Mouse (Mus musculus) hindbrain, embryonic 16.5 days (tissue): ENCODE measurements at regions not wholly inside any gene's neighbourhood (a gene's known extent, or its start where the extent isn't known, plus 50 kb on each side); places are given as distances from the start of the nearest gene placed in this dataset.

ENCODE experiments used
- ATAC-seq: fragments of 200-750 bp; cut with Nextera tagmentation; 2 replicates; pipeline ENCODE4 v1.8.0; 2017; ENCODE audit warnings: moderate TSS enrichment, moderate library complexity
- H3K27ac ChIP-seq: fragments of 300-500 bp; sonication (generic); 2 replicates; pipeline ENCODE4 v1.5.1; 2014; ENCODE audit warnings: low read depth, mild to moderate bottlenecking, control low read depth, low read length, moderate library complexity
- H3K27me3 ChIP-seq: fragments of 300-500 bp; sonication (generic); replicated peaks from 2 replicates; pipeline ENCODE4 v1.6.1; 2014; ENCODE audit warnings: low read length; ENCODE audit not compliant: control insufficient read depth, insufficient read depth
- H3K36me3 ChIP-seq: fragments of 300-500 bp; sonication (generic); 2 replicates; pipeline ENCODE4 v1.6.1; 2014; ENCODE audit warnings: mild to moderate bottlenecking, low read length, moderate library complexity, mixed read lengths; ENCODE audit not compliant: control insufficient read depth, insufficient read depth
- H3K4me1 ChIP-seq: fragments of 300-500 bp; sonication (generic); 2 replicates; pipeline ENCODE4 v1.6.1; 2014; ENCODE audit warnings: low read depth, low read length; ENCODE audit not compliant: control insufficient read depth, insufficient read depth
- H3K4me2 ChIP-seq: fragments of 300-500 bp; sonication (generic); 2 replicates; pipeline ENCODE4 v1.6.1; 2014; ENCODE audit warnings: mild to moderate bottlenecking, low read length, control low read depth, moderate library complexity
- H3K4me3 ChIP-seq: fragments of 300-500 bp; sonication (generic); 2 replicates; pipeline ENCODE4 v1.5.1; 2014; ENCODE audit warnings: mild to moderate bottlenecking, low read length, control low read depth, moderate library complexity
- H3K9ac ChIP-seq: fragments of 300-500 bp; sonication (generic); 2 replicates; pipeline ENCODE4 v1.6.1; 2014; ENCODE audit warnings: low read depth, mild to moderate bottlenecking, control low read depth, low read length, moderate library complexity
- H3K9me3 ChIP-seq: fragments of 300-500 bp; sonication (generic); 2 replicates; pipeline ENCODE4 v1.6.1; 2014; ENCODE audit warnings: mild to moderate bottlenecking, low read length, moderate library complexity; ENCODE audit not compliant: control insufficient read depth
- WGBS: fragments of 180-500 bp; shearing (Covaris S2); extraction: QIAGEN DNeasy Blood & Tissue Kit; methylation state at CpG from one replicate; pipeline ENCODE4 v1.1.7; 2014; 5-methylcytosine and 5-hydroxymethylcytosine counted together

GRCm38 (mm10) chr6:66114366-66114765, 162.0 kb downstream of the 4930544G11Rik start:
- 89% methylated on average over 6 of the region's 6 CpGs for WGBS
- ATAC-seq, result no peak

GRCm38 (mm10) chr6:66121479-66122183, 169.2 kb downstream of the 4930544G11Rik start:
- Histone ChIP-seq H3K4me3 (no peak overlapping the region), H3K9ac (no peak overlapping the region), H3K27me3 (no peaks in the 10 kb centered on the region), H3K4me1 (no peaks in the 10 kb centered on the region), H3K36me3 (no peaks in the 10 kb centered on the region), H3K9me3 (no peaks in the 10 kb centered on the region), H3K4me2 (no peak overlapping the region), H3K27ac (no peak overlapping the region)
- ATAC-seq, result no peak
- WGBS, result 51% methylated on average over 5 of the region's 5 CpGs

More at GRCm38 (mm10) chr6:66114366-66114765, 162.0 kb downstream of the 4930544G11Rik start:
- no peaks in the 10 kb centered on the region for H3K27me3 ChIP-seq
- no peak overlapping the region for H3K27ac ChIP-seq
- H3K9ac ChIP-seq, result no peak overlapping the region
- no peak overlapping the region for H3K4me3 ChIP-seq
- no peaks in the 10 kb centered on the region for H3K9me3 ChIP-seq
- H3K4me2 ChIP-seq, result no peak overlapping the region
- H3K4me1 ChIP-seq, result no peaks in the 10 kb centered on the region
- no peaks in the 10 kb centered on the region for H3K36me3 ChIP-seq

DNA sequence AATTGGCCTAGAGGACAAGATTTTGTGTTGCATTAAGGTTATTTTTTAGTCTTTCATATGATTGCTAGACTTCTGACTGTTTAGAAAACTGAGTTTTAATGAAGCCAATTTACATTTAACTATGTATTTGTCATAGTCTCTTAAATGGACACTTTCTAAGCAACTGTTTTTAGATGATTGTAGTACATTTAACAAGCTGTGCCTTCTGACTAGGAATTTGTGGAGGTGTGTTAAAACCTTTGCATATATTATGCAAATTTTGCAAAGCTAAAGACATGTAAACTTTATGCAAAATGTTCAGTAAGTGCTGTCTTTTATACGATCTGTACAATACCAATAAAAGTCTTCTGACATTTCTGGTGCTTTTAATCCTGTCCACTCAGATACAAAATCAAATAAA, 171.9 kb downstream of the 4930544G11Rik start:
- Histone ChIP-seq H3K9ac (no peak overlapping the region), H3K4me2 (no peak overlapping the region), H3K27ac (no peak overlapping the region), H3K4me3 (no peak overlapping the region), H3K4me1 (no peaks in the 10 kb centered on the region), H3K36me3 (no peaks in the 10 kb centered on the region), H3K27me3 (no peaks in the 10 kb centered on the region), H3K9me3 (no peaks in the 10 kb centered on the region)
- WGBS, result 92% methylated on average over 1 of the region's 1 CpGs
- ATAC-seq, result no peak

- no peak overlapping the region for H3K4me2 ChIP-seq
- H3K4me3 ChIP-seq, result no peak overlapping the region
- no peak overlapping the region for H3K27ac ChIP-seq
- no peaks in the 10 kb centered on the region for H3K36me3 ChIP-seq
- ATAC-seq, result no peak
- H3K4me1 ChIP-seq, result no peaks in the 10 kb centered on the region
- no peaks in the 10 kb centered on the region for H3K27me3 ChIP-seq
- H3K9ac ChIP-seq, result no peak overlapping the region
- 75% methylated on average over 3 of the region's 3 CpGs for WGBS
- no peaks in the 10 kb centered on the region for H3K9me3 ChIP-seq
Measured at GRCm38 (mm10) chr6:66151786-66152185, 199.4 kb downstream of the 4930544G11Rik start.

DNA sequence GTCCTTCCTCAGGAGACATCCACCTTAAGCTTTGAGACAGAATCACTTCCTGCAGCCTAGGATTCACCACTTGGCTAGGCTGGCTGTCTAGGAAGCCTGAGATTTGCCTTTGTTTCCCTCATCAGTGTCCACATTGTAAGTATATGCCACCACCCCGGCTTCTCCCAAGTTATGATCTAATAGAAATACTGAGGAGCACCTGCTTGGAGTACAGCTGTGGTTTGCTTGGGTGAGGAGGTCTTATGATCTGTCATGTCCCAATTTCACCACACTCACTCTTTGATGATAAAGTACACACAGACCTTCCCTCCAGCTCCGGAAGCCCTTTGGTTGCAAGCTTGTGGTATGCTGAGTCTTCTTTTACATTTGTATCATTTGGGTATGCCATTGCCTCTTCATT, 202.4 kb downstream of the 4930544G11Rik start:
- Histone ChIP-seq H3K27ac (no peak overlapping the region), H3K4me3 (no peak overlapping the region), H3K36me3 (no peaks in the 10 kb centered on the region), H3K4me1 (no peaks in the 10 kb centered on the region), H3K9me3 (no peaks in the 10 kb centered on the region), H3K9ac (no peak overlapping the region), H3K4me2 (no peak overlapping the region), H3K27me3 (no peaks in the 10 kb centered on the region)
- WGBS, result 91% methylated on average over 2 of the region's 2 CpGs
- ATAC-seq, result no peak

DNA sequence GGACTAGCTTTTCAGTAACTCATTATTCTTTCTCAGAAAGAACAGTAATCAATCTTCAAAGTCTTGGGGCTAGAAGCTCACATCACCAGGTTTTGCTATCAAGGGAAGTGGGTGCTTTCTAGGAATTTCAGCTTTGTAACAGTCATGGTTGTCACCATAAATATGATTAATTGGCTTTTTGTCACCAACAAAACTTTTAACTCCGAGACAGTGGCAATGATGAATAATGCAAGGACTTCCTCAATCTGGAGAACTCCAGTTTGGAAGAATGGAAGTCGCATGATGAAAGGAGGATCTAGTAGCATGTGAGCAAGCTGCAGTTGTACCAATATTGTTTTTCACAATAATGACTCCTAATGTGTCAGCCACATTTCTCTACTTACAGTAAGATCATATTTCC, 208.4 kb downstream of the 4930544G11Rik start:
- H3K4me2 ChIP-seq, result no peak overlapping the region
- H3K4me3 ChIP-seq, result no peak overlapping the region
- H3K4me1 ChIP-seq, result no peaks in the 10 kb centered on the region
- no peak for ATAC-seq
- WGBS, result 34% methylated on average over 2 of the region's 2 CpGs
- H3K9ac ChIP-seq, result no peak overlapping the region
- H3K36me3 ChIP-seq, result no peaks in the 10 kb centered on the region
- no peaks in the 10 kb centered on the region for H3K27me3 ChIP-seq
- no peaks in the 10 kb centered on the region for H3K9me3 ChIP-seq
- no peak overlapping the region for H3K27ac ChIP-seq

GRCm38 (mm10) chr6:66168913-66169312, 216.5 kb downstream of the 4930544G11Rik start:
- Histone ChIP-seq H3K27ac (no peak overlapping the region), H3K4me2 (no peak overlapping the region), H3K4me1 (no peaks in the 10 kb centered on the region), H3K4me3 (no peak overlapping the region), H3K36me3 (no peaks in the 10 kb centered on the region), H3K9ac (no peak overlapping the region), H3K9me3 (no peaks in the 10 kb centered on the region), H3K27me3 (no peaks in the 10 kb centered on the region)
- no peak for ATAC-seq
- 75% methylated on average over 3 of the region's 3 CpGs for WGBS

- Histone ChIP-seq H3K27ac (no peak overlapping the region), H3K4me2 (no peak overlapping the region), H3K27me3 (no peaks in the 10 kb centered on the region; the same call in 1 of the 2 replicates), H3K4me1 (peaks cover 2% of the 10 kb centered on the region; the same call in 1 of the 2 replicates), H3K36me3 (no peaks in the 10 kb centered on the region), H3K4me3 (no peak overlapping the region), H3K9me3 (no peaks in the 10 kb centered on the region), H3K9ac (no peak overlapping the region)
- no peak for ATAC-seq
- WGBS, result 81% methylated on average over 1 of the region's 1 CpGs
Measured at GRCm38 (mm10) chr6:66197990-66198389, 245.6 kb downstream of the 4930544G11Rik start.

DNA sequence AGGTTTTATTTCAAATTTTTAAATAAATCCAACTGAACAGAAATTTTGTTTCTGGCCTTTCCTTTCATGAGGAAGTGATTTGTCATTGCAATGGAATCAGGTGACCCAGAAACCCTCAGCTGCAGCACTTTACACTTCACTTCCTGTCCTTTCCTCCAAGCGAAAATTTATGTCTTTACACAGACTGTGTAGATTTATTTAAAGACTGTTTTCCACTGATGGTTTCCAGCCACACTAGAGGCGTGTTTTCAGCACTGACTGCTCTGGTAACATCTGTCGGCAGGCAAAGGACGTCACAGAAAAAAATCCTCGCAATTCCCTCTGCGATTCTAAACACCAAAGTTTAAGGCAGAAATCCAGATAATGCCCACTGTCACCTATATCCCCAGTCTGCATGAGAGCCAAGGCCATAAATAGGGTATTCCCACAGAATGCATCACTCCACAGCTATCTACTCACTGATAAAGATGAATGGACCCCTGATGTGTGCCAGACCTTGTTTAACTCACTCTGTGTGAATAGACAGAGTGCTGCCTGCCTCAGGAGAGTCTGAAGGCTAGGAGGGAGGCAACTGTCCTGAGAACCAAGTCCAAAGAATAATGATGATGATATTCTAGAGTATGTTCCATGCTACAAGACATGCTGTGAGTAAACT, 247.9 kb downstream of the 4930544G11Rik start:
- 64% methylated on average over 6 of the region's 6 CpGs for WGBS
- Histone ChIP-seq H3K36me3 (no peaks in the 10 kb centered on the region), H3K27ac (no peak overlapping the region), H3K27me3 (no peaks in the 10 kb centered on the region; the same call in 1 of the 2 replicates), H3K4me1 (peaks cover 2% of the 10 kb centered on the region; the same call in 1 of the 2 replicates), H3K4me3 (no peak overlapping the region), H3K9ac (no peak overlapping the region), H3K4me2 (no peak overlapping the region), H3K9me3 (no peaks in the 10 kb centered on the region)
- no peak for ATAC-seq
